Comparison of ENCODE assay signal across 23 mouse cellular contexts in genomic region chr11:83878417-83878952, GRCm38 (mm10). TPM values are rescaled to one million over a fixed set of nuclear protein-coding genes. Genes with fewer than 3 reads are reported as not detected.
DNase-seq lines count a peak whose midpoint lies in the region; ATAC-seq and TF ChIP-seq lines count a peak whose summit lies in the region.
"Had no signal": no experiment of that assay in that cellular context is flagged by ENCODE, and none has a peak within 500 bp of the region (broad histone marks: within the 10 kb centered on the region; RNA-seq: fewer than 3 reads in every experiment).

No protein-coding gene starts in this region.

- H3K4me1 ChIP-seq in kidney, adult 2 months (ENCODE audit: control insufficient read depth, insufficient read depth, low read length): peaks cover 10% of the 10 kb centered on the region; the same call in 1 of the 2 replicates
- H3K4me1 ChIP-seq in lung, embryonic 16.5 days (replicated peaks; ENCODE audit: control insufficient read depth, insufficient read depth, low read length): peaks cover 29% of the 10 kb centered on the region
- H3K4me1 ChIP-seq in liver, embryonic 15.5 days (replicated peaks): peaks cover 16% of the 10 kb centered on the region
- H3K4me1 ChIP-seq: embryonic facial prominence, embryonic 13.5 days; midbrain, embryonic 13.5 days had no signal

- ATAC-seq in lung, embryonic 16.5 days (ENCODE audit: low read depth): no peak
- ATAC-seq in liver, embryonic 15.5 days (ENCODE audit: insufficient read depth): no peak; the same call in 1 of the 2 replicates
- ATAC-seq: forebrain, embryonic 16.5 days; intestine, postnatal 0 days; midbrain, embryonic 13.5 days had no signal

- no peaks in the 10 kb centered on the region for H3K9me3 ChIP-seq in lung, embryonic 16.5 days (ENCODE audit: control insufficient read depth, low read length)
- H3K9me3 ChIP-seq in liver, embryonic 15.5 days (replicated peaks): no peaks in the 10 kb centered on the region
- H3K9me3 ChIP-seq: embryonic facial prominence, embryonic 13.5 days; midbrain, embryonic 13.5 days; stomach, embryonic 15.5 days had no signal

- DNase-seq in kidney, adult 2 months: no peak
- no peak for DNase-seq in kidney, postnatal 14 days
- DNase-seq in lung, postnatal 14 days: no peak
- DNase-seq in layer of hippocampus, adult 9-10 months (ENCODE audit: low spot score): no peak
- no peak for DNase-seq in layer of hippocampus, adult 9-11 months
- DNase-seq: cerebellum, adult 18-20 months; gastrocnemius, adult 2 months; gastrocnemius, postnatal 36 days; retina, postnatal 1 day; right cerebral cortex, postnatal 25 days; thymus, postnatal 14 days had no signal

- H3K4me2 ChIP-seq in lung, embryonic 16.5 days (ENCODE audit: low read depth, low read length): no peak overlapping the region
- H3K4me2 ChIP-seq in liver, embryonic 15.5 days: no peak overlapping the region
- H3K4me2 ChIP-seq: embryonic facial prominence, embryonic 13.5 days; heart, embryonic 11.5 days; hindbrain, embryonic 14.5 days; midbrain, embryonic 13.5 days had no signal

- no peak for TF ChIP-seq CTCF in kidney, adult 2 months (conservative IDR thresholded peaks at IDR 0.05; ENCODE audit: insufficient read depth, insufficient read length, low read depth, low read length)

- peaks cover 8% of the 10 kb centered on the region; the same call in 1 of the 2 replicates for H3K36me3 ChIP-seq in kidney, adult 2 months (ENCODE audit: control insufficient read depth, insufficient read depth, low read length)
- H3K36me3 ChIP-seq in lung, embryonic 16.5 days (ENCODE audit: control insufficient read depth, insufficient read depth, low read length): no peaks in the 10 kb centered on the region
- H3K36me3 ChIP-seq in liver, embryonic 15.5 days (replicated peaks): no peaks in the 10 kb centered on the region
- H3K36me3 ChIP-seq: embryonic facial prominence, embryonic 13.5 days; midbrain, embryonic 13.5 days; stomach, embryonic 15.5 days had no signal

- TF ChIP-seq POLR2A in kidney, adult 2 months (IDR thresholded peaks at IDR 0.05; ENCODE audit: low read depth, low read length): no peak

- no peaks in the 10 kb centered on the region for H3K27me3 ChIP-seq in kidney, adult 2 months (replicated peaks; ENCODE audit: control insufficient read depth, insufficient read depth, low read length)
- H3K27me3 ChIP-seq in lung, embryonic 16.5 days (ENCODE audit: control insufficient read depth, insufficient read depth, low read depth, low read length): no peaks in the 10 kb centered on the region
- H3K27me3 ChIP-seq in liver, embryonic 15.5 days: no peaks in the 10 kb centered on the region
- H3K27me3 ChIP-seq: embryonic facial prominence, embryonic 13.5 days; midbrain, embryonic 13.5 days; stomach, embryonic 15.5 days had no signal

- peak overlapping the region; percentile 49 for H3K27ac ChIP-seq in kidney, adult 2 months (ENCODE audit: insufficient read depth, low read depth, low read length)
- H3K27ac ChIP-seq in lung, embryonic 16.5 days (ENCODE audit: low read length): peak overlapping the region; percentile 81
- peak overlapping the region; percentile 66 for H3K27ac ChIP-seq in liver, embryonic 15.5 days (replicated peaks)
- H3K27ac ChIP-seq: embryonic facial prominence, embryonic 13.5 days; gastrocnemius, adult 2 months; hindbrain, embryonic 14.5 days; macrophage; midbrain, embryonic 13.5 days had no signal

- 47% methylated on average over 4 of the region's 4 CpGs for WGBS in kidney, adult 2 months
- WGBS in lung, embryonic 16.5 days: 40% methylated on average over 4 of the region's 4 CpGs
- 37% methylated on average over 4 of the region's 4 CpGs for WGBS in liver, embryonic 15.5 days (ENCODE audit: insufficient replicate concordance)

- H3K9ac ChIP-seq in lung, embryonic 16.5 days (ENCODE audit: low read length): no peak overlapping the region
- no peak overlapping the region for H3K9ac ChIP-seq in liver, embryonic 15.5 days
- H3K9ac ChIP-seq: embryonic facial prominence, embryonic 13.5 days; hindbrain, embryonic 14.5 days; midbrain, embryonic 13.5 days; stomach, embryonic 15.5 days had no signal

- H3K4me3 ChIP-seq in kidney, adult 2 months (ENCODE audit: insufficient read depth, low read depth, low read length): no peak overlapping the region
- H3K4me3 ChIP-seq in lung, embryonic 16.5 days (ENCODE audit: low read length): no peak overlapping the region
- no peak overlapping the region for H3K4me3 ChIP-seq in liver, embryonic 15.5 days (replicated peaks)
- H3K4me3 ChIP-seq: embryonic facial prominence, embryonic 13.5 days; erythroblast, embryonic 14.5 days; gastrocnemius, adult 2 months; midbrain, embryonic 13.5 days; stomach, embryonic 15.5 days had no signal

RNA-seq across cellular contexts. Expression of gene Hnf1b, which starts 28.6 kb away (rescaled TPM):
- polyA plus RNA-seq in kidney, adult 2 months (2012; rRNA removed): 161 and 172 TPM in 2 replicates
- 9.1 and 11.7 TPM in 2 replicates for polyA plus RNA-seq in lung, embryonic 16.5 days (2015; fragmentation: Nextera tagmentation; extraction: Ambion mirVana)
- polyA plus RNA-seq in liver, embryonic 15.5 days (2015; fragmentation: Nextera tagmentation; extraction: Ambion mirVana): 3.1 and 4.8 TPM in 2 replicates
- polyA plus RNA-seq: embryonic facial prominence, embryonic 13.5 days; erythroblast, embryonic 14.5 days; forebrain, embryonic 11.5 days; macrophage; midbrain, embryonic 13.5 days had no signal

Comparison
In these comparisons a context has a peak if more than half of its experiments do, and no peak if none do; other contexts are left out.
1. RNA of gene Hnf1b, which starts 28.6 kb away (polyA plus RNA-seq): 161 to 172 TPM in kidney, adult 2 months; 9.1 to 11.7 TPM in lung, embryonic 16.5 days and 3.1 to 4.8 TPM in liver, embryonic 15.5 days; every median in the first group is over 10 times any median in the second.
2. Peak in every context shown above with its lines, with median percentiles within 50 percentile points of each other: H3K27ac ChIP-seq.